Mouse (Mus musculus): Measurements from ENCODE around the gene Gm5105. TPM values are rescaled to one million over a fixed set of nuclear protein-coding genes. Genes with fewer than 3 reads are reported as not detected.

Gene Gm5105
- 0.18 and 0.26 TPM in 2 replicates for polyA plus RNA-seq (2015; fragmentation: Nextera tagmentation; extraction: Ambion mirVana)

DNA sequence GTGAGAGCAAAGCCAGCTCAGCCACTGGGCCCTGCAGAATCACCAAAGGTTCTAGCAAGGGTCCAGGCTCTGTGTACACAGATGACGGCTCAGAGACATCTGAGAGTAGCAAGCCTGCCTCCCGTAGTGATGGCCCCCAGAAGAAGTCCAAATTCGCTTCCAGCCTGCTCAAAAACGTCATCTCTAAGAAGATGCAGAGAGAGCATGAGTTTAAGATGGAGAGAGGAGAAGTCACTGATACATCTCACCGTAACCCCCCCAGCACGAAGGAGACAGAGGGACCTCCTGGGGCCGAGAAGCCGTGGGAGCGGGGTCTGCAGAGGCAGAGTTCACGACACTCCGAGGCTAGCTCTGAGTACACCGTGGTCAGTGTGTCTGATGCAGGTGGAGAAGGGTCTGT, at the start of gene Gm5105:
TSS of gene Gm5105 (minus strand) at position 101 of the 400 bp plus-strand sequence.
- H3K4me3 ChIP-seq, result peak within 1 kb of the TSS; percentile 5; the same call in 1 of the 2 replicates
- no peaks in the 10 kb centered on the region for H3K27me3 ChIP-seq
- 90% methylated on average over 12 of the region's 12 CpGs for WGBS
- peaks cover 28% of the 10 kb centered on the region for H3K4me1 ChIP-seq (replicated peaks)
- no peak within 1 kb of the TSS for H3K27ac ChIP-seq (replicated peaks)
- no peaks in the 10 kb centered on the region for H3K9me3 ChIP-seq
- no peak within 1 kb of the TSS for H3K9ac ChIP-seq
- no peak for ATAC-seq (ENCODE audit: low FRiP score, low read depth)
- no peaks in the 10 kb centered on the region for H3K36me3 ChIP-seq
- peak within 1 kb of the TSS; percentile 43 for H3K4me2 ChIP-seq

DNA sequence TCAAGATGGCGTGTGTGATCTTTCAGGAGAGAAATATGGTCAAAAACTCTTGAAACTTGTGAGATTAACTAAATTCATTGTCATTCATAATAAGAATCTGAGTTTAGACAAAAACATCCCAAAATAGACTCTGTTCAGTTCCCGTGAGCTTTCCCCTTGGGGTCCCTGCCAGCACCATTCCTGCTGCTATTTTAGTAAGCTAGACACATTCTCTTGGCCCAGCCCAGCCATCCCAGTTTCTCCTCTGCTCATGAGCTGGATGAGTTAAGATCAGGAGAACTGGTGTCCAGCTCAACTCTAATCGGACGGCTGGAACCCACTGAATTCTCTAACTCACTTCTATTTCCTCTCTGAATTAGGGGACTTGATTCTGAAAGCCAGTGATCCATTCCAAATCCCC, 49.7 kb upstream of the Gm5105 start:
- H3K4me3 ChIP-seq, result no peak overlapping the region
- H3K36me3 ChIP-seq, result no peaks in the 10 kb centered on the region
- no peak for ATAC-seq (ENCODE audit: low FRiP score, low read depth)
- H3K27me3 ChIP-seq, result no peaks in the 10 kb centered on the region
- no peak overlapping the region for H3K4me2 ChIP-seq
- WGBS, result 88% methylated on average over 4 of the region's 4 CpGs
- H3K9ac ChIP-seq, result no peak overlapping the region
- H3K4me1 ChIP-seq (replicated peaks), result no peaks in the 10 kb centered on the region
- no peak overlapping the region for H3K27ac ChIP-seq (replicated peaks)
- no peaks in the 10 kb centered on the region for H3K9me3 ChIP-seq

DNA sequence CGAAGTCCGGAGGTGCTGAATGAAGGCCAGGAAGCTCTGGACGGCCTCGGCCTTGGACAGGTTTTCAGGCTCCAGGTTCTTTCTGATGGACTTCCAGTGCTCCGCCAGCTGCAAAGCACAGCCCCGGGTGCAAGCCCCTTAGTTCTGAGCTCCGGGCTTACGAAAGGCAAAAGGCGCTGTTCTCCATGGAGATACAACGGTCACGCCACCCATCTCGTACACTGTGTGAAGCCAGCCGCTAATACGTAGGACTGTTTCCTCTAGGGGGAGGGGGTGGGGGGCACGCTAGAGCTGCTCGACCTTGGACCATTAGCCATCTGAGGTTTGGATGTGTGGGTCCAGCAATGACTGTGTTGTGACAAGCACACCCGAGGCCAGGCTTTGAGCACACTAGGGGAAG, 46.9 kb upstream of the Gm5105 start:
- no peak for ATAC-seq (ENCODE audit: low FRiP score, low read depth)
- Histone ChIP-seq H3K27ac (replicated peaks) (no peak overlapping the region), H3K36me3 (no peaks in the 10 kb centered on the region), H3K4me2 (no peak overlapping the region), H3K4me3 (no peak overlapping the region), H3K4me1 (replicated peaks) (no peaks in the 10 kb centered on the region), H3K9me3 (no peaks in the 10 kb centered on the region), H3K9ac (no peak overlapping the region), H3K27me3 (no peaks in the 10 kb centered on the region)
- WGBS, result 85% methylated on average over 17 of the region's 17 CpGs

DNA sequence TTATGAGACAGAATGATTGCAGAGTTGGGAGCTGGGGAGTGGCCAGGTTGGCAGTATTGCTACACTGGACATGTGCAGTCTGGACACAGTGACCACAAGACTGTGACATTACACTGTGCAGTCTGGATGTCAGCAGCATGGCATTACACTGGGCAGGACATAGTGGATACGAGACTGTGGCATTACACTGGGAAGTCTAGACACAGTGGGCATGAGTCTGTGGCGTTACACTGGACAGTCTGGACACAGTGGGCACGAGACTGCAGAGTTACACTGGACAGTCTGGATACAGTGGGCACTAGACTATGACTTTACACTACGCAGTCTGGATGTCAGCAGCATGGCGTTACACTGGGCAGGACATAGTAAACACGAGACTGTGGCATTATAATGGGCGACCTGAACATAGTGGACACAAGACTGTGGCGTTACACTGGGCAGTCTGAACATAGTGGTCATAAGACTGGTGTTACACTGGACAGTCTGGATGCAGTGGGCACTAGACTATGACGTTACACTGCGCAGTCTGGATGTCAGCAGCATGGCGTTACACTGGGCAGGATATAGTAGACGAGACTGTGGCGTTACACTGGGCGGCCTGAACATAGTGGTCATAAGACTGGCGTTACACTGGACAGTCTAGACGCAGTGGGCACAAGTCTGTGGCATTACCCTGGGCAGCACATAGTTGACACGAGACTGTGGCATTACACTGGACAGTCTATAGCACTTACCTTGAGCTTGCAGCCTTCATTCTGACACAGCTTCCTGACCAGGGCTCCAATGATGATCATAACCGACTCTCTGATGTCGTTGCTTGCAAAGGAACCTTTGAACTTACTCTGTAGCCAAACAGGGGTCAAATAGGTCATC, 44.0 kb upstream of the Gm5105 start:
- Histone ChIP-seq H3K36me3 (no peaks in the 10 kb centered on the region), H3K4me2 (no peak overlapping the region), H3K27me3 (no peaks in the 10 kb centered on the region), H3K4me1 (replicated peaks) (no peaks in the 10 kb centered on the region), H3K27ac (replicated peaks) (no peak overlapping the region), H3K4me3 (no peak overlapping the region), H3K9me3 (no peaks in the 10 kb centered on the region), H3K9ac (no peak overlapping the region)
- WGBS, result 95% methylated on average over 19 of the region's 19 CpGs
- peak; percentile 48; the same call in 1 of the 2 replicates for ATAC-seq (ENCODE audit: low FRiP score, low read depth)

DNA sequence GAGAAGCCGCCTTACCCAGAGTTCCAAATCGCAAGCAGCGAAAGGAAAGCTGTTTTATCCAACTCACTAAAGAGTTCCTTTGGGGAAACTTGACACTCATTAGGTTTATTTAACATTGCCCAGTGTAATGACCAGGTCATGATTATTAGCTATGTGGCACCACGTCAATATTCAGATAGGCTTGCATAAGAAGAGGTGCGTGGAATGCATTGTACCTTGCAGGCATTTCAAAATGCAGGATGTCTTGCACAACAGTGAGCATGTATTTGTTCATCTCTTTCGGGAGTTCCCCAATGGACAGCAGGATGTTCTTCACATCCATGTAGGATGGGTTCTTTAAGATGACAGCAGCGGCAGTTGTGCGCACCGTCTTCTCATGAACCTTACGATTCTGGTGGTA, 39.7 kb upstream of the Gm5105 start:
- no peaks in the 10 kb centered on the region for H3K4me1 ChIP-seq (replicated peaks)
- no peak overlapping the region for H3K4me3 ChIP-seq
- no peak overlapping the region for H3K4me2 ChIP-seq
- H3K36me3 ChIP-seq, result no peaks in the 10 kb centered on the region
- H3K9ac ChIP-seq, result no peak overlapping the region
- H3K27ac ChIP-seq (replicated peaks), result no peak overlapping the region
- 95% methylated on average over 10 of the region's 10 CpGs for WGBS
- H3K27me3 ChIP-seq, result no peaks in the 10 kb centered on the region
- ATAC-seq (ENCODE audit: low FRiP score, low read depth), result no peak
- H3K9me3 ChIP-seq, result no peaks in the 10 kb centered on the region

DNA sequence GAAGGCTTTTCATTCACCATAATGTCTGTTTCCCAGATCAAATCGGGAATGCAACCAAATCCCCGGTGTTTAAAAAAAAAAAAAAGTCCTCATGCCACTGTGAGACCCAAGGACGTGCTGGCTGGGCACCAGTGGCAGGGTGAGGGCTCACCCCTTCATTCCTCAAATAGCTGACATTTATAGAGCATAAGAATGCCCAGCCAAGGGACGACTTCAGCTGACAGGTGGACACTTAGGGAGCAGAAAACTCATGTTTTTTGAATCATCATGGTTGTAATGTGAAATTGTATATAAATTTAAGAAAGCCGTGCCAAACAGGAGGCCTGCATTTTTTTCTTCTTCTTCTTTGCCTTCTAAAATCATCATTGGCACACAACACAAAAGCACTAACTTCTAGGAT, 37.9 kb upstream of the Gm5105 start:
- ATAC-seq (ENCODE audit: low FRiP score, low read depth), result no peak
- 70% methylated on average over 5 of the region's 5 CpGs for WGBS

DNA sequence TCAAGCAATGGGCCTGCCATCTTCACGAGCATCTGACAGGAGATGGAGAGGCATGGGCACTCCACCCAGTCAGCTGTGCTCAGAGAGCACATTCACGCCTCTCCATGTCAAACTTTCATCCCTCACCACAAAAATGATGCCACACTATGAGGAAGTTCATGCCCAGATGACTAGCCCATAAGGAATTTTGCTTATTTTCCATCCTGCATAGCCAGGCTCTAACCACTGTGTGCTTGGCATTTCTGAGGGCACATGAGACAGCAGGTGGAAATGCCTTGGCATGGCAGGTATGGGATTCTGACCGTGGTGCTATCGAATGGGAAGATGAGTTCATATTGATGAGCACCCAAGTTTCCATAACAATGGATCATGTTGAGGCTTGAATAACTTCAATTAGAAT, 36.5 kb upstream of the Gm5105 start:
- Histone ChIP-seq H3K27me3 (no peaks in the 10 kb centered on the region), H3K4me2 (no peak overlapping the region), H3K36me3 (no peaks in the 10 kb centered on the region), H3K4me1 (replicated peaks) (no peaks in the 10 kb centered on the region), H3K9ac (no peak overlapping the region), H3K9me3 (no peaks in the 10 kb centered on the region), H3K4me3 (no peak overlapping the region), H3K27ac (replicated peaks) (no peak overlapping the region)
- no peak for ATAC-seq (ENCODE audit: low FRiP score, low read depth)
- WGBS, result 95% methylated on average over 4 of the region's 4 CpGs

More for the DNA sequence above, 37.9 kb upstream of the Gm5105 start:
- Histone ChIP-seq H3K9ac (no peak overlapping the region), H3K4me2 (no peak overlapping the region), H3K27ac (replicated peaks) (no peak overlapping the region), H3K27me3 (no peaks in the 10 kb centered on the region), H3K9me3 (no peaks in the 10 kb centered on the region), H3K4me3 (no peak overlapping the region), H3K36me3 (no peaks in the 10 kb centered on the region), H3K4me1 (replicated peaks) (no peaks in the 10 kb centered on the region)

DNA sequence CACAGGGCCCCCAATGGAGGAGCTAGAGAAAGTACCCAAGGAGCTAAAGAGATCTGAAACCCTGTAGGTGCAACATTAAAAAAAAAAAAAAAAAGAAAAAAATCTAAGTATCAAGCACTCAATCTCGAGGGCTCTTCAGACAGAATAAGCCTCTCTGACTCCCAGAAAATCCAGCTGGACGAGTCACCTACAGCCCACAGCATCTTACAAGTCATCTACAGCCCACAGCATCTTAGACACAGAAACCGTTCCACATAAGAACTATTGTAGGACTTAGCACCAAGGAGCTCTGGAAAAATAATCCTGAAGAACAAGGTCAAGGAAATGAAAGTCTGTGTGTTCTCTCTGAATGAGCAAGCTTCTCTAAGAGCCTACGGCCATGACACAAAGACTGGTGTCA, 34.7 kb upstream of the Gm5105 start:
- no peak overlapping the region for H3K27ac ChIP-seq (replicated peaks)
- H3K36me3 ChIP-seq, result no peaks in the 10 kb centered on the region
- no peak overlapping the region for H3K4me3 ChIP-seq
- no peak overlapping the region for H3K9ac ChIP-seq
- no peaks in the 10 kb centered on the region for H3K4me1 ChIP-seq (replicated peaks)
- ATAC-seq (ENCODE audit: low FRiP score, low read depth), result no peak
- WGBS, result 94% methylated on average over 4 of the region's 4 CpGs
- H3K27me3 ChIP-seq, result no peaks in the 10 kb centered on the region
- no peak overlapping the region for H3K4me2 ChIP-seq
- no peaks in the 10 kb centered on the region for H3K9me3 ChIP-seq

DNA sequence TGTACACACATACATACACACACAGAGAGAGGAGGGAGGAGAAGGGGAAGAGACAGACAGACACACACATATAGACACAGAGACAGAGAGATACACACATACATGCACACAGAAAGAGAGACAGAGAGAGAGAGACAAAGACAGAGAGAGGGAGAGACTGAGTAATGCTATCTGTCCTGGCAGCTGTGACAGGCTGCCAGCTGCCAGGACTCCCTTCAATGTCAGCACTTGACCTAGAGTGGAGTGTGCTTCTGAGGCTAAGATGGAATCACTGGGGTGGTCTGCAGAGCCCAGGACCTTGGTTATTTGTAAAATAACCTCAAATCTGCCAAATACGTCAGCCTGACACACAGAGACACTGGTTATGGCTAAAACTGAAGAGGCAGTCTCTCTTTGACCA, 30.5 kb upstream of the Gm5105 start:
- Histone ChIP-seq H3K9ac (peak overlapping the region; percentile 3; the same call in 1 of the 2 replicates), H3K36me3 (no peaks in the 10 kb centered on the region), H3K4me2 (no peak overlapping the region), H3K4me1 (replicated peaks) (0 out of 2 replicates have a peak, but pooled peaks cover 7% of the 10 kb centered on the region), H3K4me3 (no peak overlapping the region), H3K27me3 (no peaks in the 10 kb centered on the region), H3K27ac (replicated peaks) (no peak overlapping the region), H3K9me3 (no peaks in the 10 kb centered on the region)
- 87% methylated on average over 1 of the region's 1 CpGs for WGBS
- no peak for ATAC-seq (ENCODE audit: low FRiP score, low read depth)

DNA sequence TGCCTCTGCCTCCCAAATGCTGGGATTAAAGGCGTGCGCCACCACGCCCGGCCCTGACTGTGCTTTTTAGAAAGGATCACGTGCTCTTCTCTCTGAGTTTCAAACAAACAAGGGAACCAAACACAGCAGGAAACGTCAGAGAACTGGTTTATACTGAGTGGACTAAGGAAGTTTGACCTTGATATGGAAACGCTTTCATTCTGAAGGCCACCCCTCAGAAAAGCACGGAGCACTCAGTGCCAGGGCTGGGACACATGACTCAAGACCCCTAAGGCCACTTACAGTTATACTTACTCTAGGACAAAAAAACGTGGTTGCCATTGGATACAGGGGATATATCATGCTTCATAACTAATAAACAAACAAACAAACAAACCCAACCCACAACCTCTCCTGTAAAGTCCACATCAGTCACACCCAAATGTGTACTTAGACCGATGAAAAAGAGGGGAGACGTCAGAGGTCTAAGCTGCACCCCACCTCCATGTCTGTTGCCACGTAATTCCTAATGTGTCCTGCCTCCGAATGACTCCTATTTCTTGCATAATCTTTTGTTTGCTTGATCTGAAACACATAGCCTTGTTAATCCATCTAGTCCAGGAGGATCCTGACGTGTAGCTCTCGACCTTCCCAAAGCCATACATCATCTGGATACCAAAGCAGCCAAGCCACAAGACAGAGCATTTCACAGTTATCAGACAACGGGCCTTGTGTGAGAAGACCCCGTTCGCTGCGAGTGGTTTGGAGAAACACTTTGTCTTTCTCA, 29.3 kb upstream of the Gm5105 start:
- H3K4me1 ChIP-seq (replicated peaks), result 0 out of 2 replicates have a peak, but pooled peaks cover 7% of the 10 kb centered on the region
- H3K4me2 ChIP-seq, result no peak overlapping the region
- no peak for ATAC-seq (ENCODE audit: low FRiP score, low read depth)
- H3K27me3 ChIP-seq, result no peaks in the 10 kb centered on the region
- H3K36me3 ChIP-seq, result no peaks in the 10 kb centered on the region
- no peaks in the 10 kb centered on the region for H3K9me3 ChIP-seq
- H3K4me3 ChIP-seq, result no peak overlapping the region
- H3K9ac ChIP-seq, result no peak overlapping the region
- 77% methylated on average over 19 of the region's 19 CpGs for WGBS
- H3K27ac ChIP-seq (replicated peaks), result no peak overlapping the region

DNA sequence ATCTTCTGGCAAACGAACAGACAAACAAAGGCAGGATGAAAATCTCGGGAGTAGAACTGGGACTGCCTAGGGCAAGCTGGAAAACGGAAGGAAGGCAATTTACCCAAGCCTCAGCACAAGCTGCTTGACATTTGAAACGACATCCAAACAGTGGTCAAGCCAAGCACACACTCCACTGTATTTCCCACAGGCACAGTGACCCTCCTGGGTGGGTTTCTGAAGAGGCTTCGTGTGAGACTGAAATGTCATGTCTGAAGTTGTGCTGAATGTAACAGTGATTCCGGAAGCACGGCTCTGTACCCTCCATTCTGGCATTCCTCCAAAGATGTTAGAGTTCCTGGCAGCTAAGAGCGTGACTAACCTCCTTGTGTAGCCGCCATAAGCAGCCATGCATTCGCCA, 28.5 kb upstream of the Gm5105 start:
- H3K9me3 ChIP-seq, result no peaks in the 10 kb centered on the region
- H3K4me3 ChIP-seq, result no peak overlapping the region
- no peaks in the 10 kb centered on the region for H3K27me3 ChIP-seq
- 42% methylated on average over 10 of the region's 10 CpGs for WGBS
- no peak overlapping the region for H3K9ac ChIP-seq
- no peak overlapping the region for H3K4me2 ChIP-seq
- H3K4me1 ChIP-seq (replicated peaks), result 0 out of 2 replicates have a peak, but pooled peaks cover 7% of the 10 kb centered on the region
- ATAC-seq (ENCODE audit: low FRiP score, low read depth), result peak; percentile 79
- H3K36me3 ChIP-seq, result no peaks in the 10 kb centered on the region
- peak overlapping the region; percentile 55; the same call in 1 of the 2 replicates for H3K27ac ChIP-seq (replicated peaks)

DNA sequence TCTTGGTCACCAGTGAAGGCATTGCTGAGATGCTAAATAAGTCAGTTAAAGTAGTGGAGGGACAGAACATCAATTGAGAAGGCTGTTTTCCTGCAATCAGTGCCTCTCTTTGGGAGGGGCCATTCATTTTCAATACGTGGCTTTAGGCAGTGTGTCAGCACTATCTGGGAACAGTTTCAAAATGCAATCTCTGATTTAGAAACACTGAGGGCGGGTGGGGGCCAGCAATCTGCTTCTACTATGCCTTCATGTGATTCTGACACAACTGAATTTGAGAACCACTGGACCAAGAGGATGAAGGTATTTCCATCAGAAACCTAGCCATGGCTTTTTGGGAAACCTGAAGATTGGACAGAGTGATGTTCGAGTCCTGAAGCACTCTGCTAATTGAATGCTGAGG, 28.1 kb upstream of the Gm5105 start:
- Histone ChIP-seq H3K27me3 (no peaks in the 10 kb centered on the region), H3K27ac (replicated peaks) (peak overlapping the region; percentile 55; the same call in 1 of the 2 replicates), H3K9ac (no peak overlapping the region), H3K4me2 (no peak overlapping the region), H3K4me3 (no peak overlapping the region), H3K9me3 (no peaks in the 10 kb centered on the region), H3K36me3 (no peaks in the 10 kb centered on the region), H3K4me1 (replicated peaks) (0 out of 2 replicates have a peak, but pooled peaks cover 7% of the 10 kb centered on the region)
- ATAC-seq (ENCODE audit: low FRiP score, low read depth), result no peak
- WGBS, result 76% methylated on average over 3 of the region's 3 CpGs

Data from hindbrain, embryonic 15.5 days (tissue).